Mouse (Mus musculus): ENCODE results near the gene Ccdc173.
A peak's percentile ranks its signal among the peaks of the same experiment; 100 is the strongest.

Ccdc173 gene

DNA sequence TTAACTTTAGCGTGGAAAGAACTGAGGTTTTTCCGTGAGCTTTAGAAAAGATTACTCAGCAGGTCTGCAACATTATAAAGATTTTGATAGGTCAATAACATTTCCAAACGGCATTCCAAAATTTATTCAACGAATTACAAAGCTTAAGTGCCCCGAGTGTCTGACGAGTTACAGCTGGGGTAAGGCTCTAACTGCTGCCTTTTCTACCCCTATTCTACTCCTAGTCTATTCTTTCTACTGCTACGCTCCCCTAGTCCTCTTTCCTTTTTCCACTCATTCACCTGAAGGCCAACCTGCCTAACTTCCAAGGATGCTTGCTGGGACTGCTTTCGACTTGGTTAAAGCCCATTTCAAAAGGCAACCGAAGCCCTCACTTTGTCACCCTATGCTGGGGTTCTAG lies 401 bp downstream of the Ccdc173 start:
- DNase-seq = no peak

- DNase-seq = no peak
These were observed 10.6 kb downstream of the Ccdc173 start for GRCm38 (mm10) chr2:69778836-69779177.

- DNase-seq = no peak
These were observed 11.2 kb downstream of the Ccdc173 start for GRCm38 (mm10) chr2:69777985-69778835.

GRCm38 (mm10) chr2:69773331-69773730 lies 16.0 kb downstream of the Ccdc173 start:
- DNase-seq = no peak

- DNase-seq = no peak
These were observed 24.7 kb downstream of the Ccdc173 start for GRCm38 (mm10) chr2:69764716-69765115.

- no peak for DNase-seq
These were observed 26.0 kb downstream of the Ccdc173 start for GRCm38 (mm10) chr2:69763340-69763739.

DNA sequence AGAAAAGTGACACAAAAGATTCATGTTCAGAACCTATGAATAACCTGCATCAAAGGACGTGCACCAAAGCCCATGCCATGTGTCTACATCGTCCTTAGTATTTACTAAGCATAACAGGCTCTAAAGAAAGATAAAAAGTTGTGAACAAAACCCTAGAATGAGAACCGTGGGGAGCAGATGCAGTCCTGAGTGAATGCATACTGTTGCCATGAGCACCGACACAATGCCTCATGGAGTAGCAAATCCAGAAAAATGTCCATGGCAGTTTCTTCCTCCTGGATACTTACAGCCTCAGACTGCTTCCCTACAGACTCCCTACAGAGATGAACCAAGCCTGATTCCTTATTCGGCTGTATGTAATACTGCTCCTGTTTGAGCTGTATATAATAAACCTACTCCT lies 28.4 kb downstream of the Ccdc173 start:
- DNase-seq = no peak

DNA sequence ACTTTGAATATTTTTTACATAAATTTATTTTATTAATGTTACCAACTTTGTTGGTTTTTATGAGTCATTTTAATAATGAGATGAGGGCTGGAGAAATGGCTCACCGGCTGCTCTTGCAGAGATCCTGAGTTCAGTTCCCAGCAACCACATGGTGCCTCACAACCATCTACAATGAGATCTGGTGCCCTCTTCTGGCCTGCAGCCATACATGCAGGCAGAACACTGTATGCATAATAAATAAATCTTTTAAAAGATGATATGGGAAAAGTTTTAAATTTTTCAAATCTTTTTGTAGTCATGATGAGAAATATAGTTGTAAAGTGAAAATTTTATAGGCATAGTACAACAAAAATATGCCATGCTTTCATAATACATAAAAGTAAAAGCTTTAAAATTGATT lies 44.3 kb downstream of the Ccdc173 start:
- no peak for DNase-seq

- DNase-seq = no peak
These were observed 65.9 kb downstream of the Ccdc173 start for GRCm38 (mm10) chr2:69723519-69723825.

- DNase-seq = peak; percentile 91
These were observed 66.5 kb downstream of the Ccdc173 start for GRCm38 (mm10) chr2:69722650-69723518.

GRCm38 (mm10) chr2:69722273-69722649 lies 67.1 kb downstream of the Ccdc173 start, which contains the start of gene Ppig:
TSS of gene Ppig (plus strand) at chr2:69722545.
- no peak for DNase-seq

GRCm38 (mm10) chr2:69719121-69719520 lies 70.3 kb downstream of the Ccdc173 start:
- no peak for DNase-seq

- no peak for DNase-seq
These were observed 72.9 kb downstream of the Ccdc173 start for GRCm38 (mm10) chr2:69716483-69716882.

DNA sequence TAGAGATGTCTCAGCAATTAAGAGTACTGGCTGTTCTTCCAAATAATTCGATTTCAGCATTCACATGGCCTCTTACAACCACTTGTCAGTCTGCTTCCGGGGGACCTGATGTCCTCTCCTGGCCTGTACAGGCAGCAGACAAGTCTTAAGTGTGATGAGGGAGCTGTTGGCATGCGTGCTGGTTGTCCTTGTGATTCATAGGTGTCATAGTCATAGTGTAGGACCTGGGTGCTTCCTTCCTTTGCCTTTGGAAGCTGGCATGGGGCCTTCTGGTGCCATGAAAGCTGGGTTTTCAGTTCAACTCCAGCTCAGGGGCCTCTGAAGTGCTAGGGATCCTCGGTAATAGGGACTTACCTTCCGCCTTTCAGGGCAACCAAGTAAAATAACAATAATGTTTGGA lies 75.2 kb downstream of the Ccdc173 start:
- peak; percentile 23 for DNase-seq

DNA sequence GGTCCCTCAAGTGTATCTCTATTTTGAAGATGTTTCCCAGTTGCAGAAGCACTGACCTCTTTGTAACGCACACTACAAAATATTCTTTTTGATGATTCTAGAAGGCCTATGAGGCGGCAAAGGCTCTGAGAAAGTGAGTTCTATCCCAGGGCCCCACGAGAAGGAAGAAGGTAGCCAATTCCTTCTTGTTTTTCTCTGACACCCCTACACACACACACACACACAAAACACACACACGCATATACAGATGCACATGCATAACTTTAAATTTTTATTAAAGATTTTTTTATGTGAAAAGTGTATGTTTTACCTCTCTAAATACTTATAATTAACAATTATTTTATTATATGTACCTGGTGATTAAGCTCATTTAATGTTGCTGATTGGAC lies 75.8 kb downstream of the Ccdc173 start:
- no peak for DNase-seq

DNA sequence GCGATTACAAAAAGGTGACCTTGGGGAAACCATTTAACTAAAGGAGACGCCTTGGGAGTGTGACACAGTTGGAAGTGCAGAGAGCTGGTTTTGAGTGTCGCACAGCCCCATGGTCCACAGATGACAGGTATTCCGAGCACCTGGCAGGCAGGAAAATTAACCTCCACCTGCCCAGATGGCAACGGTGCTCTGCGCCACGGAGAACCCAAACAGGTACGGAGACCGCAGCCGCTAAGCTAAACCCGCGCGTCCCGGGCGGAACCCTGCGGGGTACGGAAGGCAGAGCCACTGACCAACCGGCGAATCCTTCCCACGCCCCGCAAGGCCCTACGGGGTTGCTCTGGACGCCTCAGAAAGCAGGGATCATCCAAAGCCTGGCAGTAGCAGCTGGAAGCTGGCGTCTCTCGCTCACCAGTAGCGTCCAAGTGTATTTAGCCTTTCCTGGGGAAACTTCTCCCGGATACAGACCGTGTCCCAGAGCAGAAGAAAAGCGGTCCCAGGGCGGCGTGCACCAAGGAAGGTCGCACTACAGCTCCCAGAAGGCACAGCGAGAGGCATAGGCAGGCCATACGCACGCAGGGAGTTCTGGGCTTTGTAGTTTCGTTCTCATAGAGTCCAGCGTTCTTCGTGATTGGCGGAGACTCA lies 76.3 kb downstream of the Ccdc173 start, which contains the start of gene Fastkd1:
Gene Fastkd1, minus strand, starts transcription at position 536 of the 645 bp plus-strand sequence.
- peak; percentile 81 for DNase-seq

- DNase-seq = no peak
These were observed 77.2 kb downstream of the Ccdc173 start for GRCm38 (mm10) chr2:69712171-69712570.

Data from cerebellum, adult 8-10 months (tissue).